Mouse (Mus musculus): ENCODE results near the gene Lhx3. TPM values are rescaled to one million over a fixed set of nuclear protein-coding genes. Genes with fewer than 3 reads are reported as not detected.
A peak's percentile ranks its signal among the peaks of the same experiment; 100 is the strongest.

Gene Lhx3
- total RNA-seq, 2 experiments from 2014 or later, result not detected

DNA sequence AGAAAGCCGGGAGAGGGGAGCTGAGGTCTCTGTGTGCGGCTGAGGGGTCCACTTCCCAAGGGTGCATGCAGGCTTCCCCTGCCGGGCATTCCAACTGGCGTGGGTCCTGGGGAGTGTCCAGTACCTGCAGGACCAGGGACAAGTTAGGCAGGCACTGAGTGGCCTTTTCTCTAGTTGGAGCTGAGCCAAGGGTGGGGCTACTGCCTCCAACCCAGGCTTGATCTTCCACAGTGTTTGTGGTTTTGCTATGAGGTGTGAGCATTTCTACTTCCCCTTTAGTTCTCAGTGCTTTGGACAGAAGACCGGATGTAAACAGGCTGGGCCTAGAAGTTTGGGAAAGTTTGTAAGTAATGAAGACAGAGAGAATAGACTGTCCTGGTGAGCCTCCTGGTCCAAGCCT lies 19.6 kb downstream of the Lhx3 start:
- no peak for DNase-seq
- intact Hi-C loops (cut with DNase I), result loop anchor here (10.0 kb wide), 1 partner anchor 86 kb away; no protein-coding TSS in a partner anchor
- no peak overlapping the region for H3K27ac ChIP-seq
- no peak overlapping the region for H3K4me3 ChIP-seq
- no peak for TF ChIP-seq CTCF (IDR thresholded peaks at IDR 0.05)

DNA sequence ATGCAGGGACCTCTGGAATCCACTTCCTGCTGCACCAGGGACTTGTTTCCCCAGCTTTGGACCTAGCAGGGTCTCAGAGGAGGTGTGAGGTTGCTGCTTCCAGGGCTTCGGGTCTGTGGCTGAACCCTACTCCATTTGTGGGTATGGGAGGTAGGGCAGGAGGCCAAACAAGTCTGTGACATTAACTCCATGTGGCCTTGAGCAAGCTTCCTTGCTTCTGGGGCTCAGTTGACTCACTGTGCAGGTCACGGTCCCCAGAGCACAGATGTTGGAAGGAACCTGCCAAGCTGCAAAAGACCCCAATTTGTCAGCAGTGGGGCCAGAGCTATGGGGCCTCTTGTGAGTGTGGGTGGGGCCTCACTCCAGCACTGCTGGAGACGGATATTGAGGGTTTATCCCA lies 23.7 kb downstream of the Lhx3 start:
- intact Hi-C loops (cut with DNase I), result loop anchor here (10.0 kb wide), 1 partner anchor 90 kb away; no protein-coding TSS in a partner anchor
- TF ChIP-seq CTCF (IDR thresholded peaks at IDR 0.05), result no peak
- DNase-seq, result no peak
- no peak overlapping the region for H3K4me3 ChIP-seq
- no peak overlapping the region for H3K27ac ChIP-seq

DNA sequence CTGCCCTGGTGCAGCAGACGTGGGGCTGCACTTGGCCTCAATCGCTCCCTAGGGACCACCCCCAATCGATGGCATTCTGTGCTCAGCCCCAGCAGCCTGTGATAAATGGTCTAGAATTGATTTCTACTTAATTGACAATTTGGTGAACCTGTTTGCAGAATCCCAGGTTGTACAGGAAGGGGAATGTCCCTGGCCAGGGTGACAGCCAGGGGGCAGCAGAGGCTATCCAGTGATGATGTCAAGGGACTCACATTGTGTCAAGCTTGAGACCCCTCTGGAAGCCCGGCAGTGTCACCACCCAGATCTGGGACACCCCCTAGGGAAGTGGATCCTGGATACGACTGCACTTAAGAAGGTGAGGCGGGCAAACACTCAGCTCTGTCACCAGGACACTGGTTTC lies 25.4 kb downstream of the Lhx3 start:
- TF ChIP-seq CTCF (IDR thresholded peaks at IDR 0.05), result peak; percentile 62
- no peak overlapping the region for H3K27ac ChIP-seq
- no peak overlapping the region for H3K4me3 ChIP-seq
- DNase-seq, result no peak
- intact Hi-C loops (cut with DNase I), result loop anchor here (10.0 kb wide), 1 partner anchor 92 kb away; no protein-coding TSS in a partner anchor

DNA sequence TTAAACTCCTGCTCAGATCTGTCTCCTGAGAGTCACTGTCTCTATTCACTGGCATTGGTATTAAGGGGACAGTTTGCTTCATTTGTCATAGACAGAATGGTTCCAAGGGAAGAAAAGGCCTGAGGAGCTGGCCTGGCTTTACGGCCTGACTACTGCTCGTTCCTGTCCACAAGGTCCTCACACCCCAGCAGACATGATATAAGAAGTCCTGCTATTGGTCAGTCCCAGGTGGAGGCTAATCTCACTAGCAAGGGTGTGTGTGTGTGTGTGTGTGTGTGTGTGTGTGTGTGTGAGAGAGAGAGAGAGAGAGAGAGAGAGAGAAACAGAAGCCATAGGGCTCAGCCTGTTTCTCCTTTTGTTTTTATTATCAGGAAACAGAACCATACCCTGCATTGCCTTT lies 30.9 kb downstream of the Lhx3 start:
- no peak for TF ChIP-seq CTCF (IDR thresholded peaks at IDR 0.05)
- H3K27ac ChIP-seq, result no peak overlapping the region
- intact Hi-C loops (cut with DNase I), result no loop called here
- DNase-seq, result no peak
- no peak overlapping the region for H3K4me3 ChIP-seq

DNA sequence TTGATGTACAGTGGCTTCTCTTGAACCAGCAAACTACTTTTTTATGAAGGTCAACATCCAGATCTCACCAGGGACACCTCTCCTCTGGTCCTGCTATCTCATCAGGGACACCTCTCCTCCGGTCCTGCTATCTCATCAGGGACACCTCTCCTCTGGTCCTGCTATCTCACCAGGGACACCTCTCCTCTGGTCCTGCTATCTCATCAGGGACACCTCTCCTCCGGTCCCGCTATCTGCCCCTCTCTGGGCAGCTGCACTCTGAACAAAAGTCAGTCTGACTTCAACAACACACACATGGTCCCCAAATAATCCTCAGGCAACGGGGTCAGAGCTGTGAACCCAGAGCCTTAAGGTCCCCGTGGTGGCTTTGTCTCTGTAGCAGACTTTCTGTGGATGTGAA lies 31.4 kb downstream of the Lhx3 start:
- no peak for TF ChIP-seq CTCF (IDR thresholded peaks at IDR 0.05)
- intact Hi-C loops (cut with DNase I), result no loop called here
- no peak overlapping the region for H3K27ac ChIP-seq
- no peak for DNase-seq
- no peak overlapping the region for H3K4me3 ChIP-seq

DNA sequence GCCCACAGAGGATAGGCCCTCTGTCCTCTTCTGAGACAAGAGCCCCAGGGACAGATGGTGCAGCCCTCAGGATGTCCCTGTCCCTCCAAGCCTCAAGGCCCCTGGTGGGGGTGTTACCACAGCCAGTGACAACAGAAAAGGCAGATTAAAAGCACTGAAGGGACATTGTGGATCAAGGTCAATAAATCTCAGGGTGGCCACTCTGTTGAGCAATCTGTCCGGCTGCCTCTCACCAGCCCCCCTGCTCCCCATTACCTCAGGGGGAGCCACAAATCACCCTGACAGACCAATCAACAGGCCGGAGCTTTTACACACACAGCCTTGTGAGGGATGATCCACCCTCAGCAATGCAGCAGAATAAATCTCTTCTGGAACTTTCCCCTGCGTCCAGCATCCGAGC lies 32.9 kb downstream of the Lhx3 start:
- H3K4me3 ChIP-seq, result no peak overlapping the region
- intact Hi-C loops (cut with DNase I), result no loop called here
- no peak for DNase-seq
- TF ChIP-seq CTCF (IDR thresholded peaks at IDR 0.05), result no peak
- no peak overlapping the region for H3K27ac ChIP-seq

DNA sequence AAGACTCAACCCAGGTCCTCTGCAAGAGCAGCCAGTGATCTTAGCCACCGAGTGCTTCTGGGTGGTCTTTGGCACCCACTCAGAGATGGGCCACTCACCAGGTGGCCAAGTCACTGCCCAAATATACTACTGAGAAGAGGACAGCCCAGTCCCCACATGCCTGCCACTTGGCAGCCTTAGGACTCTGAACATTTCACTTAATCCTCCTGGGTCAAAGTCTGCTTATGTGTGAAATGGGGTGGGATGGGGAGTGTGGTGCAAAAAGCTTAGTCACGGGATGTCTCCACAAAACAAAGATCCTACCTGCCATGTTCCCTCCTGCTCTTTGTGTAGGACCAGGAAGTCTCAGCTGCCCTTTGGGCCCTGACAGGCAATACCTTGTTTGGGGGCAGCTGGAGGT lies 35.9 kb downstream of the Lhx3 start:
- intact Hi-C loops (cut with DNase I), result no loop called here
- Histone ChIP-seq H3K27ac (no peak overlapping the region), H3K4me3 (no peak overlapping the region)
- no peak for DNase-seq
- no peak for TF ChIP-seq CTCF (IDR thresholded peaks at IDR 0.05)

DNA sequence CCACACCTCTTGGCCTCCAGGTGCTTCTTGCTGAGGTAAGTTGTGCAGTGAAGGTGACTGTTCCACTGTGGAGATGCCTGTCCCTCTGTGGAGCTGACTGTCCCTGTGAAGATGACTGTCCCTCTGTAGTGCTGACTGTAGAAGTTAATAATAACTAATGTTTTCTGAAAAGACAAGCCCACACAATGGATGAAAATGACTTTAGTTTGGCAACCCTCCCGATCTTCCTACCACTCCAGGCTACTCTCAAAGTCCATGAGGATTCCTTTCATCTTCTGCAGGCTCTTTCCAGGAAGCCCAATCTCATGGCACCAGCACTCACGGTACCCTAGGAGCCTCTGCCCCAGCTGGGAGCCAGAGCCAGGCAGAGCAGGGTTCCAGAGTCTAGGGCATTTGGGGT lies 37.7 kb downstream of the Lhx3 start:
- no peak for DNase-seq
- Histone ChIP-seq H3K27ac (no peak overlapping the region), H3K4me3 (no peak overlapping the region)
- intact Hi-C loops (cut with DNase I), result no loop called here
- TF ChIP-seq CTCF (IDR thresholded peaks at IDR 0.05), result no peak

DNA sequence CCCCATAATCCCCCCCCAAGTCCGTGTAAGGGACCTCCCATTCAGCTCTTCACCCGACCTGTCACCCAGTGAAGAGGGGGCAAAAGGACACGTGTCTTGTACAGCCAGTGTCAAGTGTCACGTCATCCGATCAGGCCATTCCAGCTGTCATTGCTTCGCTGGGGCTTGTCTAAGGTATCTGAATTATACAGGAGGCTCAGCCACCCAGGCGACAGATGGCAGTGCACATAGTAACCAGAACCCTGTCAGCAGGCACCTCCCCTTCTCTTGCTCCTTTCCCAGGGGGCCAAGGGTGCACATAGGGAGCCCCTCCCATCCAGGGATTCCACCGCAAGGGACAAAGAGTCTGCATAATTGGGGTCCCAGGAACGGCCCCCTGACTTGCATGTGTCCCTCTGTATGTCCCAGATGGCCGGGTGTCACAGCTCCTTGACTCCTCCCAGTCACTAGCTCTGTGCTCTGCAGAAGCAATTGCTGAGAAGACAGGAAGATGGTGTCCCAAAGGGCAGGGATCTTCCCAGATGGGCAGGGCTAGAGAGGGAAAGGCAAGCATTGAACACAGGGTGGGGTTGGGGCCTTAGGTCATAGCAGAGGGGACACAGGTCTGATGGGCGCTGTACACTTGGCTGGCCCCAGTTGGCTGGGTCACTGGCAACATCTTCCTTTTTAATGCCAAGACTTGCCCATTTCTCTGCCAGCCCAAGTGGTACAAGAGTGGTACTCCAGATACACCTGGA lies 39.1 kb downstream of the Lhx3 start:
- intact Hi-C loops (cut with DNase I), result no loop called here
- TF ChIP-seq CTCF (IDR thresholded peaks at IDR 0.05), result no peak
- Histone ChIP-seq H3K27ac (no peak overlapping the region), H3K4me3 (no peak overlapping the region)
- no peak for DNase-seq

DNA sequence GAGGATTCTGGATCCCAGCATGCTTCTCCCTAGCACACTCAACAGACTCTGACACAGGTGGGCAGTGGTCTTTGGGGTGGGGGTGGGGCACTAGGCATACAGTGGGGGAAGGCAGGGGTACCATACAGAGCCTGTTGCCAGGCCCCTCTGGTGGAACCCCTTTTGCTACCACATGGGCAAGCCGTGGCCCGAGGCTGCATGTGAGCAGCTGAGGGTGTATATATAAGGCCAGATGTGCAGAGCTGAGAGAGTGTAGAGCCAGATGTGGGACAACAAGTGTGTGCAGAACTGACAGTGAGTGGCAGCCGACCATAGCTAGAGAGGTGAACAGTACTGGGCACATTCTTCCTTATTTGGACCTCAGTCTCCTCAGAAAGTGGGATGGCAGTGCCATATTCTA lies 41.2 kb downstream of the Lhx3 start:
- intact Hi-C loops (cut with DNase I), result no loop called here
- H3K27ac ChIP-seq, result no peak overlapping the region
- no peak for DNase-seq
- no peak for TF ChIP-seq CTCF (IDR thresholded peaks at IDR 0.05)
- H3K4me3 ChIP-seq, result no peak overlapping the region

DNA sequence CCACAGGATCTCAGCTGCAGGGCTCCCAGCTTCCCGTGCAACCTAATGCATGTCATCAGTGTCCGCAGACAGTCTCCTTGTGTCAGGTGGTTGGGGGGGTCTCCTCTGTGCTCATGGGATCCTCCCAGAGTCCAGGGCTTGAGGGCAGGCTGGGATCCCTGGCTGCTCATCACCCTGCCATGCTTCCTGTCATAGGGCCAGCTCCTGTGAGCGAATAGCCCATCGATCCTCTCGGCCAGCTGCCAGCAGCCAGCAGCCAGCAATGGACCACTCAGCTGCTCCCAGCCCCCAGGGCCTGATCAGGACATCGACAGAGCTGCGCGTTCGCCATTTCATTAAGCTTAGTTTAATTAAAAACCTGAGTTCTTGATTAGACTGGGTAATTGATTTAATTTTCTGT lies 50.0 kb downstream of the Lhx3 start:
- Histone ChIP-seq H3K4me3 (no peak overlapping the region), H3K27ac (no peak overlapping the region)
- DNase-seq, result no peak
- intact Hi-C loops (cut with DNase I), result loop anchor here (5.0 kb wide), 1 partner anchor 69 kb away; no protein-coding TSS in a partner anchor
- no peak for TF ChIP-seq CTCF (IDR thresholded peaks at IDR 0.05)

DNA sequence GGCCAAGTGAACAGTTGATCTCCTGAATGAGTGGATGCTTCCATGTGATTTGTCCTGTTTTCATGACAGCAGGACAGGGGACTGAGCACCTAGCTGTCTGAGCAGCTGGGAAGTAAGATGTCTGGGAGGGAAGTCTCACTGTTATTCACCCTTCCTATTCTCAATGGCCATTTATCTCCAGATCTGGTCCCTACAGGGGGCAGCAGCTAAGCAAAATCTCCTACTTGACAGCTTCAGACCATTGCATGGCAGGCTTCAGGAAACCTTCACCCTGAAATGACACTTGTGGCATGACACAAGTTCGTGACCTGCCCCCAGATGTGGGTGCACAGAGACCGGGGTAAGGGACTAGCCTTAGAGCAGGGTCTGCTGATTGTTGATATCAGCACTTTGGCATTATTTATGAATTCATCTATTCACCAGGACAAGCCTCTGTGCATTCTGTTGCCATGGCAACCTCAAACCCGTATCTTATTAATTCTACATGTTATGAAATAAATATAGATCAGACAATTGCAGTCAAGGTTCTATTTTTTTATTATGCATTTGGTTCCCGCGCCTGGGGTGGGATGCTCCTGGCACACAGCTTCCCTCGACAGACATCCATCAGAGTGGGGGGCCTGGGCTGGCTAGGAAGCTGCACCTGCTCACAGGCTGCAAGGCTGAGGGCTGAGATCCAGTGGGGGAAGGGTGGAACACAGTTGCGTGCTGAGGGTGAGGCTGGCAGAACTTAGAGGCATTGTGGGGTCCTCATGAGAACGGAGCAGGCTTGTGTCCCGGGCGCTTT lies 51.7 kb downstream of the Lhx3 start:
- Histone ChIP-seq H3K27ac (no peak overlapping the region), H3K4me3 (no peak overlapping the region)
- DNase-seq, result no peak
- TF ChIP-seq CTCF (IDR thresholded peaks at IDR 0.05), result no peak
- intact Hi-C loops (cut with DNase I), result loop anchor here (5.0 kb wide), 1 partner anchor 71 kb away; no protein-coding TSS in a partner anchor

DNA sequence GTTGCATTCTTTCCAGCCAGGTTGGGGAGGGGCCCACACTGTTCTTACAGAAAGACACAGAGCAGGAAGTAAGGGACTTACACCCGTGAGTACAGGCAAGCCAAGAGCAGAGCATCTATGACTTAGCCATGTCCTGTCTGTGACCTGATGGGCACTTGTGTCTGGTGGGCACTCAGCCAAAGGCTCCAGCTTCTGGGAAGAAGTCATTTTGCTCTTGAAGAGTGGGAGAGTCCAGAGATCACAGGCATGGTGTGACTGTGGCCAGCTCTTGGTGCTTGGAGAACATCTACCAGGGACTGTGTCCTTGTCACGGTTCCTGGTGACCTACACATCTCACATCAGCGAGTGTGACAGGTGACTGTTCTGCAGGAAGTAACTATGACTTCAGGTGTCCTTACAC lies 52.4 kb downstream of the Lhx3 start:
- intact Hi-C loops (cut with DNase I), result loop anchor here (5.0 kb wide), 1 partner anchor 72 kb away; no protein-coding TSS in a partner anchor
- no peak overlapping the region for H3K27ac ChIP-seq
- no peak overlapping the region for H3K4me3 ChIP-seq
- TF ChIP-seq CTCF (IDR thresholded peaks at IDR 0.05), result no peak
- no peak for DNase-seq

Data from gastrocnemius, adult 2 months (tissue).